Mouse (Mus musculus) right cerebral cortex, postnatal 25 days (tissue): ENCODE data around the gene Dcaf1.

Source experiments
- DNase-seq: peaks from one replicate; pipeline ENCODE4 v3.0.0; 2022

Dcaf1 gene

DNA sequence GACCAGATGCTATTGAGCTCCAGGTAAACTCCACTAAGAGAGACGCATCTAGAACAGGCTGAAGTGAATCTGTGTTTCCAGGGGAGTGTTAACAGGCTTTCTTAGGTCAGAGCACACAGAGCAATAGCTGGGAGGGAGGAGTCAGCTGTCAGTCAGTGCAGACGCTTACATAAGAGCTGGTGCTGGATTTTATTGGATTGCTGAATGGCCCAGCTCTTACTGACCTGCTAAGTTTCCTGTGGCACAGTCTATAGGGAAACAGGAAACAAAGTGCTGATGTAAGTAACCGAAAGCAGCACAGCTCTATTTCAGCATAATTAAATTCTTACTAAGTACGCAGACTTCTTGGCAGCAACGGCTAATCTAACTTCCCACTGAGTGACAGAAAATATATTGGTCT, 87.0 kb downstream of the Dcaf1 start:
- DNase-seq = no peak

DNA sequence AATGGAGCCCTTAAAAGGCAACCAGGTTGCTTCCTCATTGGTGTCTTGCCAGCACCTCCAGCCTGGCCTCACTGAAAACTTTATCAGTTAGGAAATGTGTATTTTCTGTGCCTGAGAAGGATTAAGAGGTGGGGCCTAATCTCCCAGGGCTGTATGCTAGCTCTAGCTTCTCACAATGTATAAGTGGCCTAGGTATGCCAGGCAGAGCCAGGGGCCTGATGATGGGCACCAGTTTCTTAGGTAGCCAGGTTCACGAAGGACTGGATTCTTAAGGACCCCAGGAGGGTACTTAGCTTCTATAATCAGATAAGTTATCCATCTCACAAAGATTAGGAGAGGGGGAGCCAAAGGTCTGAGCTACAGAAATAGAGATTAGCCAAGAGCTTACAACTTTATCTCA, 90.0 kb downstream of the Dcaf1 start:
- no peak for DNase-seq

DNA sequence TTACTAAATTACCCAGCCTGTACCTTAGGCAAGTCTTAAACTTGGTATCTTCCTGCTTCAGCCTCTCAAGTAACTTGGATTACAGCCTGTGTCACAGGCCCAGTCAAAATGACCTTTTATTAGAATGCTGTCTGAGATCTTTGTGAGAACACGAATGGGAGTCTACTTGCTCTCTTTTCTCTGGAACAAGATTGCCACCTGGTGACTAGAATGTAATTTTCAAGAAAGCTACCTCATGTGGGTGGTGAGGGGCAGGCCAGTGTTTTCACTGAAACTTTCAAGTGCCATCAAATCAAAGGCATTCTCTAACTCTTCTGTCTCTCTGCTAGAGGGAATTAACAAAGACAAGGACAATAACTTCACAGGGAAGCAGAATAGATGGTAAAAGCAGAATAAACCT, 92.1 kb downstream of the Dcaf1 start:
- no peak for DNase-seq

DNA sequence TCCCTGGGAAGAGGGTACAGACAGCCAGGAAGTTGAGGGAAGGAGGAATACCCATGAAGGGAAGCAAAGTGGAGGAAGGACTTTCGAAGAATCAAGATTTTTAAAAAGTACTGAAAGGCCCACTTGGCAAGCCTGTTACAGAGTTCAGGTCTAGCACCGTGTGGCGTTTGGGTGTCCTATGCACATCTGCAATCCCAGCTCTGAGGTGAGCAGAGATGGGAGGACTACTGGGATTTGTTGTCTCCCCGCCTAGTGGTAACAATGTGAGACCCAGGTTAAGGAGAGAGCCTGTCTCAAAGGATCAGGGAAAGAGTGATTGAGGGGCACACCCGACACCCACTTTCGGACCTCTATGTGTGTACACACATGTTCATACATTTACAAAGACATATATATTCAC, 93.2 kb downstream of the Dcaf1 start:
- no peak for DNase-seq
